Mouse (Mus musculus): ENCODE measurements around the gene Galnt12. TPM values are rescaled to one million over a fixed set of nuclear protein-coding genes. Genes with fewer than 3 reads are reported as not detected.

Galnt12 gene
- 8.6 to 9.7 TPM (median 8.9 TPM) in 4 replicates for total RNA-seq (2023)

GRCm38 (mm10) chr4:47091493-47092386, at the start of gene Galnt12:
Gene Galnt12 (plus strand): TSS chr4:47091909.

GRCm38 (mm10) chr4:47056791-47057509, 34.8 kb upstream of the Galnt12 start, which contains the start of gene Anks6:
Gene Anks6 (minus strand): TSS chr4:47057427.

Other genes starting within 250 kb of the Galnt12 start
- not detected in 4 replicates for gene Gabbr2, start 100.0 kb upstream of the Galnt12 start, total RNA-seq (2023)
- not detected in 4 replicates for gene Anks6, start 34.5 kb upstream of the Galnt12 start, total RNA-seq (2023)
- gene Col15a1, start 116.3 kb downstream of the Galnt12 start, total RNA-seq (2023) = 0.55 TPM in 1 of 4 replicates, not detected in the others

Data from B cell, adult 62 days (primary cell).